Mouse (Mus musculus): ENCODE data around the gene Bank1. TPM values are rescaled to one million over a fixed set of nuclear protein-coding genes. Genes with fewer than 3 reads are reported as not detected.

The Bank1 gene
- polyA plus RNA-seq, 1 experiment from 2014 or later = 0.31 TPM

DNA sequence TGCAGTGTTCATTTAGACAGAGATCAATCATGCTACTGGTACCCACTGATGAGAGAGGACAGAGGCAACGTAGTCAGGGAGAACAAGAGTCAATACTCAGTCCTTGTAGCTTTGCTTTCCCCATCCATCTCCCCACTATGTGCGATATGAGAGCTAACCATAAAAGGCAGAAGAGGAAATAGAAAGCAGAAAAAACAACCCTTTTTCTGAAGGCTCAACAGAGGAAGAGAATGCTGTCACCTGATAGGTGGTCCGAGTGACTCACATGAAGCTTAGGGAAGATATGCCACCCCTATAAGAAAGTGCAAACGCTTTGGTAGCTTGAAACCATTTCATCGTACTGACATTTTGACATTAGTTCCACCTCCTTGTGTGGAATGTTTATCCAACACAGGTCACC lies 239.4 kb downstream of the Bank1 start:
- ATAC-seq (replicated peaks) = no peak
- Histone ChIP-seq H3K27me3 (no peaks in the 10 kb centered on the region), H3K4me1 (no peaks in the 10 kb centered on the region), H3K9ac (replicated peaks) (no peak overlapping the region), H3K4me3 (no peak overlapping the region), H3K36me3 (no peaks in the 10 kb centered on the region), H3K4me2 (replicated peaks) (no peak overlapping the region), H3K27ac (replicated peaks) (no peak overlapping the region), H3K9me3 (no peaks in the 10 kb centered on the region)
- 89% methylated on average over 5 of the region's 5 CpGs for WGBS

DNA sequence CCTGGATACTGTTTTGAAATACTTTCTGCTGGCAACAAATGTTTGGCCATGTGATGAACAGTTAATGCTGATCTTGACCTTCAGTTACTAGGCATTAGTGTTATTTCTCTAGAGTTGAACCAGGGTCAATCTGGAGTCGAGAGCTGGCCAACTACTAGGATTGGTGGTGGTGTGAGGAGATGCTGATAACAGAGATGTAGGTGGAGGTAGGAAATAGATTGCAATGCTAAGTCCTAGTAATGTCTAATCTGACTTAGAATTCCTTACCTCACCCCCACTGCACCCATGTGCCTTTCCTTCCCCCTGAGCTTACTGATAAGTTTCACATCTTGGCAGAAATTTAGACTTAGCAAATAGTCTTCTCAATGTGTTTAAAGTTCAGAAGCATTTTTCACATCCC lies 240.8 kb downstream of the Bank1 start:
- Histone ChIP-seq H3K4me3 (no peak overlapping the region), H3K4me1 (no peaks in the 10 kb centered on the region), H3K4me2 (replicated peaks) (no peak overlapping the region), H3K27ac (replicated peaks) (no peak overlapping the region), H3K9me3 (no peaks in the 10 kb centered on the region), H3K9ac (replicated peaks) (no peak overlapping the region), H3K27me3 (no peaks in the 10 kb centered on the region), H3K36me3 (no peaks in the 10 kb centered on the region)
- no peak for ATAC-seq (replicated peaks)
- 95% methylated on average over 1 of the region's 1 CpGs for WGBS

DNA sequence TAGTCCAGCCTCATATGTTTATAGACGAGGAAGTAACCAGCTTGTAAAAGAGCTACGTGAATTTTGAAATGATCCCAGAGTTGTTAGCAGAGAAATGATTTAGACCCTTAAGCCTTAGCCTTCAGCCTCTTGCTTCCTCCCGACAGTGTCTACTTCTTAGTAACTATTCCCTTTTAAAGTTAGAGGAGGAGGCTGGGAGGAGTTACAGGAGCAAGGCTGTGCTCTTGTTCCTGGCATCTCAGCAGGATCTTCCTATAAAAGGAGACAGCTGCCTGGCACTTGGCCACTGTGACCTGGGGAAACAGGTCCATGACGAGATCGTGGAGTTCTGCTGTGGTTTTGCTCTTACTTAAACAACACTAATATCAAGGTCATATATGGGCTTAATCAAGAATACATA lies 241.8 kb downstream of the Bank1 start:
- Histone ChIP-seq H3K4me2 (replicated peaks) (no peak overlapping the region), H3K27ac (replicated peaks) (no peak overlapping the region), H3K36me3 (no peaks in the 10 kb centered on the region), H3K4me3 (no peak overlapping the region), H3K4me1 (no peaks in the 10 kb centered on the region), H3K27me3 (no peaks in the 10 kb centered on the region), H3K9me3 (no peaks in the 10 kb centered on the region), H3K9ac (replicated peaks) (no peak overlapping the region)
- WGBS = 67% methylated on average over 5 of the region's 5 CpGs
- no peak for ATAC-seq (replicated peaks)

DNA sequence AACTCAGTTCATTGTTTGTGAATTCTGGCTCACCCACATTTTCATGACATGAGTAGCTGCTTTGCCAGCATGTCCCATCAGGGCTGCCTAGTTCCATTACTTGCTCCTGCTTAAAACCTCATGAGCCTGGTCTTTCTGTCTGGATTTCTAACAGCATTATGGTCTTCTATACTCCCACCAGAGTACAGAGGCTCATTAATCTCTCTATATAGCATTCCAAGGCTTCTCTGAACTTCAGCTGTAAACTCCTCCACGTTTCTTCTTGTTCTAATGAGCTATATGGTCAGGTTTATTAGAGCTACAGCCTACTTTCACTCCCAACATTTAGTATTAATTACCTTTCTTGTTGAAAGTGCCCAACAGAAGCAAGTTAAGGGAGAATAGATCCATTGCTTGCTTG lies 244.6 kb downstream of the Bank1 start:
- Histone ChIP-seq H3K27ac (replicated peaks) (no peak overlapping the region), H3K9me3 (no peaks in the 10 kb centered on the region), H3K4me1 (no peaks in the 10 kb centered on the region), H3K4me3 (no peak overlapping the region), H3K36me3 (no peaks in the 10 kb centered on the region), H3K9ac (replicated peaks) (no peak overlapping the region), H3K4me2 (replicated peaks) (no peak overlapping the region), H3K27me3 (no peaks in the 10 kb centered on the region)
- ATAC-seq (replicated peaks) = no peak
- 80% methylated on average over 1 of the region's 1 CpGs for WGBS

DNA sequence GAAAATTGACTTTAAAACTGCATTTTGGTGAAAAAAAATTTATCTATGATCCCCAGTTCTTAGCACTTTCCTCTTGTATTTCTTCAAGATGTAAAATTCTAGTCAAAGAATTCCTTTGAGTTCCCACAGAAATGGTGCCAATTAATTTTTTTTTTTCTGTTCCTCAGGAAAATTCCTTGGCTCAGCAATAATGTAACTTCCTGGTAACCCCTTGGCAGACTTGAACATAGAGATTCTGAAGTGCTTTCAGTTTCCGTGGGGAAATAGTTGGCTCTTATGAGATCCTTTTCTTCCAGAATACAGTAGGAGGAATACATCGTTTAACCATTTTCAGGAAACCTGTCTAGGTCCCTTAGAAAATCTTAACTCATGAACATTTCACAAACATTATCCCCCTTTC lies 247.3 kb downstream of the Bank1 start:
- no peak for ATAC-seq (replicated peaks)
- Histone ChIP-seq H3K9me3 (no peaks in the 10 kb centered on the region), H3K4me1 (no peaks in the 10 kb centered on the region), H3K27ac (replicated peaks) (no peak overlapping the region), H3K4me2 (replicated peaks) (no peak overlapping the region), H3K4me3 (no peak overlapping the region), H3K9ac (replicated peaks) (no peak overlapping the region), H3K36me3 (no peaks in the 10 kb centered on the region), H3K27me3 (no peaks in the 10 kb centered on the region)
- 63% methylated on average over 2 of the region's 2 CpGs for WGBS

DNA sequence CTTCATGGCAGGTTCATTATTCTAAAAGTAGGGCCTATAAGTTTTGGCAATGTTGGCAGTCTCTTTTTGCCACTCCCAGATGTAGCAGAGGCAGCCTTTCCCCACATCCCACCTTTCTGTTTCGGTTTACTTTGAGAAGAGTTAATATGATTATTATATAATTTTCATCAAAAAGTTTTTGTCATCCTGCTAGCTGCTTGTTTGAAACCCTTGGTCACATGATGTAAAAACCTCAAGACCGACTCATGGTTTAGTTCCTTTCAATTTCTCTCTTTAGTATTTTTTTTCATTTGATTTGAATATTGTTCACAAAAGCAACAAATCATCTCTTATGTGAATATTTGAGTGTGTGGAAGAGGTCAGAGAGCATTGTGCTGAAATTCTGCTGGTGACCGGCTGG lies 255.5 kb downstream of the Bank1 start:
- no peak for ATAC-seq (replicated peaks)
- H3K4me3 ChIP-seq = no peak overlapping the region
- 89% methylated on average over 3 of the region's 3 CpGs for WGBS

DNA sequence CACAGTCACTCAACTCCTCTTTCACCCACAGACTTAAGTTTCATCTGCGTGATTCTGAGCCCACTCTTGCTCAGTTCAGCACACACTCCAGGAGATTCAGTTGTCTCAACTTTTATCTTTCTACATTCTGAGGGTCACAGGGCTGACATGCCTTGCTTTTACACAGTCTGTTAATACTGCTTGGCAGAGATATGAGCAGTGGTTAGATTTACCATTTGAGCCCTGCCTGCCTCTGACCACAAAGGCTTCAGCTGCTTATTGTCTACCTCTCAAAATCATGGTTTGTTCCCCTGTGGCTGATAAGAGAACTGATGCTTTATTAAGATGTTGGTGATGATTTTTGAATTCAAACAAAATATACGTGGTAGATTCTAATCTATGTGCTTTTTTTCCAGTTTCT lies 264.0 kb downstream of the Bank1 start:
- ATAC-seq (replicated peaks) = no peak
- Histone ChIP-seq H3K4me2 (replicated peaks) (no peak overlapping the region), H3K9ac (replicated peaks) (no peak overlapping the region), H3K36me3 (no peaks in the 10 kb centered on the region), H3K4me1 (no peaks in the 10 kb centered on the region), H3K27ac (replicated peaks) (no peak overlapping the region), H3K27me3 (no peaks in the 10 kb centered on the region), H3K4me3 (no peak overlapping the region), H3K9me3 (no peaks in the 10 kb centered on the region)
- 91% methylated on average over 2 of the region's 2 CpGs for WGBS

More for the DNA sequence above, 255.5 kb downstream of the Bank1 start:
- Histone ChIP-seq H3K9ac (replicated peaks) (no peak overlapping the region), H3K36me3 (no peaks in the 10 kb centered on the region), H3K4me2 (replicated peaks) (no peak overlapping the region), H3K27me3 (no peaks in the 10 kb centered on the region), H3K9me3 (no peaks in the 10 kb centered on the region), H3K27ac (replicated peaks) (no peak overlapping the region), H3K4me1 (no peaks in the 10 kb centered on the region)

DNA sequence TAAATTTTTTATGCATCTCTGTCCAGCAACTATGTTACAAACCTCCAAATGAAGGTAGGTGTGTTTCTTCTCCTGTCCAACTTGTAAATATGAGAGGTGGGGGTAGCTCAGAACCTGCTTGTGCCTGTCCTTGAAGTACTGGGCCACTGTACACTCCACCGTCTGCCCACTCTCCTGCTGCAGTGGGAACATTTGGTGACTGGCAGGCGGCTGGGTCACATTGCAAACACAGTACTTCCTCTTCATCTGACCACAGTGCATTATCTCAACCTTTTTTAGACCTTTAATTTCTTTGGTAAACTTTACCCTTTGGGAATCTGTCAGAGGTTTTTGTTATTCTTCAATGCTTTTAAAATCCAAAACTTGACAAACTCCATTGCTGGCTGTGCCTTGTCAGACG lies 275.2 kb downstream of the Bank1 start:
- Histone ChIP-seq H3K9ac (replicated peaks) (no peak overlapping the region), H3K27ac (replicated peaks) (no peak overlapping the region), H3K4me1 (no peaks in the 10 kb centered on the region), H3K36me3 (no peaks in the 10 kb centered on the region), H3K9me3 (no peaks in the 10 kb centered on the region), H3K4me3 (no peak overlapping the region), H3K27me3 (no peaks in the 10 kb centered on the region), H3K4me2 (replicated peaks) (no peak overlapping the region)
- WGBS = 90% methylated on average over 3 of the region's 3 CpGs
- no peak for ATAC-seq (replicated peaks)

DNA sequence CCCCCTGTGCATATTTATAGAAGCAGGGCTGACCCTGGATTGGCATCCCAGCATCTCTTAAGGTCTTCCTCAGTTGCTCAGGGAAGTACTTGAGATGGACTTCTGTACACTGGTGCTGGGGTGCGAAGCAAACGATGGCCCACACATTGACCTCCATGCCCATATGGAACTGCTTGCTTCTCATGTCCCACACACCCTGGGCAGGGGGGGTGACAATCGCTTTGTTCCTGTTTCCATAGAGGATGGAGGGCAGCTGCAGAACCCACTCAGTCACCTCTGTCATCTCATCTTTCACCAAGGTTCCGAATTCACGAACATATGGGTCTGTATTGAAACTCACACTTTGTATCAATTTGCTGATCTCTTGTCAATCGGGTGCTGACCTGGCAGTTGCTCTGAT lies 275.7 kb downstream of the Bank1 start:
- no peak overlapping the region for H3K4me3 ChIP-seq
- no peaks in the 10 kb centered on the region for H3K4me1 ChIP-seq
- H3K4me2 ChIP-seq (replicated peaks) = no peak overlapping the region
- no peak overlapping the region for H3K27ac ChIP-seq (replicated peaks)
- H3K27me3 ChIP-seq = no peaks in the 10 kb centered on the region
- H3K9me3 ChIP-seq = no peaks in the 10 kb centered on the region
- 95% methylated on average over 6 of the region's 6 CpGs for WGBS
- H3K9ac ChIP-seq (replicated peaks) = no peak overlapping the region
- no peaks in the 10 kb centered on the region for H3K36me3 ChIP-seq
- ATAC-seq (replicated peaks) = no peak

DNA sequence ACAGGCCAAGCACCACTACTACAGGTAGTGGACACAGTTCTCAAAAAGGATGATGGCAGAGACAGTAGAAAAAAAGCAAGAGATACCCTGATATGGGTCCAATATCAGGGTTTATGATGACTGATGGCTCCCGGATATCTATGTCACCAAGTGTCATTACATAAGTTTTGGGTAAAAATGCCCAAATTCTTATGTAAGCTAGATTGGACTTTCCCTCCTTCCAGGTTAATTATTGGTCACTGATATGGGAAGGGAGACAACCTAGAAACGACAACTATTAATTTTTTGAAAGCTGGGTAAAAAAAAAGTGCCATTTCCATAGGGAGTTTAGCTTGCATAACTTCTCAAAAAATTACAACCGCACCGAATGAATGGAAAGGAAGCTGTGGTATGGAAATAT lies 277.8 kb downstream of the Bank1 start:
- H3K27ac ChIP-seq (replicated peaks) = no peak overlapping the region
- no peaks in the 10 kb centered on the region for H3K27me3 ChIP-seq
- H3K36me3 ChIP-seq = no peaks in the 10 kb centered on the region
- WGBS = 91% methylated on average over 4 of the region's 4 CpGs
- no peak overlapping the region for H3K4me3 ChIP-seq
- H3K9me3 ChIP-seq = no peaks in the 10 kb centered on the region; the same call in 1 of the 2 replicates
- no peak overlapping the region for H3K4me2 ChIP-seq (replicated peaks)
- H3K9ac ChIP-seq (replicated peaks) = no peak overlapping the region
- no peaks in the 10 kb centered on the region for H3K4me1 ChIP-seq
- no peak for ATAC-seq (replicated peaks)

DNA sequence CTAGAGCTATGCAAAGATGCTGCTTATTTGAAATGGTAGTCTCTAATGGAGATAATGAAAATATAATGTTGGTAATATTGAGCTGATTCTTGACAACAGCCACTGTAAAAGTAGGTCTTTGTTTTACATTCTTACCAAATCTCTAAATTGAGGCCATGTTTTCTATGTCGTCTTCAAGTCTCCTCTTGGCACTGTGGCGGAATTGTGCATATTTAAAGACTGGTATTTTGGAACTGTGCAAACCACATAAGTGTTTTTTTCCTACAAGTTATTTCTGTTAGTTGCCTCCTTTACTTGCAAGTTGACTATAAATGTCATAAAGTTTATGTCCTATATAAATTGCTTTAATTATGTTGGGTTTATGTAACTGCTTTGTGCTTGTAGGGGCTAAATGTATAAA lies 280.5 kb downstream of the Bank1 start:
- Histone ChIP-seq H3K4me1 (no peaks in the 10 kb centered on the region), H3K27me3 (no peaks in the 10 kb centered on the region), H3K4me2 (replicated peaks) (no peak overlapping the region), H3K9ac (replicated peaks) (no peak overlapping the region), H3K4me3 (no peak overlapping the region), H3K9me3 (no peaks in the 10 kb centered on the region; the same call in 1 of the 2 replicates), H3K27ac (replicated peaks) (no peak overlapping the region), H3K36me3 (no peaks in the 10 kb centered on the region)
- 95% methylated on average over 2 of the region's 2 CpGs for WGBS
- ATAC-seq (replicated peaks) = no peak

DNA sequence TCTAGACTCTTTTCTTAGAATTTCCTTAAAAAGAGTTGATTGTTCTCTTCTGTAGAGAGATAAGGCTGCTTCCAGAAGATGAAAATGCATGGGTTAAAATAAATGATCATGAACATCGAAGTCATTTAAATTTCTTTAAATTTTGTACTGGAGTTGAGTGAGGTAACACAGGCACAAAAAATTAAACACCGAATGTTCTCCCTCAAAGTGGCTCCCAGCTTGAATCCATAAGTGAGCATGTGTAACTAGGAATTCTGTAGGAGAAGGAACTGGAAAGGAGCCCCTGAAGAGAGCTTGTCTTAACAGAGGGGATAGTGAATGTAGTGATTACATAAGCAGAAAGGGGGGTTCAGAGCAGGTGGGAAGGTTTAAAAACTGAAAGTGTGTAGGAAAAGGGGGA lies 285.8 kb downstream of the Bank1 start:
- Histone ChIP-seq H3K27me3 (no peaks in the 10 kb centered on the region), H3K4me1 (no peaks in the 10 kb centered on the region)
- 92% methylated on average over 2 of the region's 2 CpGs for WGBS

DNA sequence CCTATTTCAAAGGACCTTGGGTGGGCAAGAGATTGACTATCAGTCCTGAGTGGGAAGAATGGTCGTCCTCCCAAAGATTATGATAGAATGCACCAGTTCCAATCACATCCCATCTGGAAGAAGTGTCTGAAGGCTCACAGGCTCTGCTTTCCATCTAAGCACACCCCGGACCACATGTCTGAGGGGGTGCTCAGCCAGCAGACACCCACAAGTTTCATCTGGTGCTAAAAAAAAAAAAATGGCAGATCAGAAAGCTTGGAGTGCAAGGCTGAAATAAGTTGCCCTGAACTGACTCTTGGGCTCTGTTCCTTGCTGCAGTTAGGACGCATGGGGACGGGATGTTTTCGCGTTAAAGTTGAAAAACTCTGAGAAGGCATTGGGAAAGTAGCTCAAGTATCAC lies 286.4 kb downstream of the Bank1 start:
- Histone ChIP-seq H3K27ac (replicated peaks) (no peak overlapping the region), H3K4me3 (no peak overlapping the region), H3K27me3 (no peaks in the 10 kb centered on the region), H3K4me1 (no peaks in the 10 kb centered on the region), H3K36me3 (no peaks in the 10 kb centered on the region), H3K9me3 (no peaks in the 10 kb centered on the region; the same call in 1 of the 2 replicates), H3K4me2 (replicated peaks) (no peak overlapping the region), H3K9ac (replicated peaks) (no peak overlapping the region)
- 95% methylated on average over 6 of the region's 6 CpGs for WGBS
- no peak for ATAC-seq (replicated peaks)

More for the DNA sequence above, 285.8 kb downstream of the Bank1 start:
- H3K4me2 ChIP-seq (replicated peaks) = no peak overlapping the region
- ATAC-seq (replicated peaks) = no peak
- no peaks in the 10 kb centered on the region; the same call in 1 of the 2 replicates for H3K9me3 ChIP-seq
- no peak overlapping the region for H3K27ac ChIP-seq (replicated peaks)
- H3K9ac ChIP-seq (replicated peaks) = no peak overlapping the region
- H3K36me3 ChIP-seq = no peaks in the 10 kb centered on the region
- H3K4me3 ChIP-seq = no peak overlapping the region
